Mouse (Mus musculus): Measurements from ENCODE around the gene Spns3.

DNA sequence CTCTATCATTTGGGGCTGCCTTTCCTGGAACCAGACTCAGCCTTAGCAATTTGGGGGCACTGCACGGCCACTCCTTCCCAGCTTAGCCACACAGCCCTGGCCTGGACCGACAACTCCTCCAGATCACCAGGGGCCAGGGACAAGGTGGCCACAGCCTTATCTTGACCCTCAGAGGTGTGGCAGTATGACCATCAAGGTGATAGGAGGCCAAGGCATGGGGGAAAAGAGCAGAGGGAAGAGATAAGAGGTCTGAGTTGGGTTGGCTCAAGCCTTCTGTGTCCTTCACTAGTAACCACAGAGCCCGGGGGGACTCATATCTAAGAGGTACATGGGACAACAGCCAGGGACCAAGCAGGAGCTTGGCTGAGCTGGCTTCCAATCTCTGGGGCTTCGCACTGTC is 68.4 kb downstream of the Spns3 start:
- TF ChIP-seq EP300 (IDR thresholded peaks at IDR 0.05; ENCODE audit: low read depth): no peak
- no peak for TF ChIP-seq CTCF (IDR thresholded peaks at IDR 0.05; ENCODE audit: low read depth)

All from heart, postnatal 0 days (tissue).